Mouse (Mus musculus): ENCODE data around the gene P4hb. TPM values are rescaled to one million over a fixed set of nuclear protein-coding genes. Genes with fewer than 3 reads are reported as not detected.

P4hb gene
- 407 and 486 TPM in 2 replicates for total RNA-seq (2021)
- long read RNA-seq, transcript P4hb-201 (11 exons, 2,861 nt), result major isoform, 3,730 of 3,862 reads
- long read RNA-seq, partial matches to known transcripts, result 53 of 3,862 reads
- long read RNA-seq, other reads (novel, unspliced or antisense), result 79 of 3,862 reads

DNA sequence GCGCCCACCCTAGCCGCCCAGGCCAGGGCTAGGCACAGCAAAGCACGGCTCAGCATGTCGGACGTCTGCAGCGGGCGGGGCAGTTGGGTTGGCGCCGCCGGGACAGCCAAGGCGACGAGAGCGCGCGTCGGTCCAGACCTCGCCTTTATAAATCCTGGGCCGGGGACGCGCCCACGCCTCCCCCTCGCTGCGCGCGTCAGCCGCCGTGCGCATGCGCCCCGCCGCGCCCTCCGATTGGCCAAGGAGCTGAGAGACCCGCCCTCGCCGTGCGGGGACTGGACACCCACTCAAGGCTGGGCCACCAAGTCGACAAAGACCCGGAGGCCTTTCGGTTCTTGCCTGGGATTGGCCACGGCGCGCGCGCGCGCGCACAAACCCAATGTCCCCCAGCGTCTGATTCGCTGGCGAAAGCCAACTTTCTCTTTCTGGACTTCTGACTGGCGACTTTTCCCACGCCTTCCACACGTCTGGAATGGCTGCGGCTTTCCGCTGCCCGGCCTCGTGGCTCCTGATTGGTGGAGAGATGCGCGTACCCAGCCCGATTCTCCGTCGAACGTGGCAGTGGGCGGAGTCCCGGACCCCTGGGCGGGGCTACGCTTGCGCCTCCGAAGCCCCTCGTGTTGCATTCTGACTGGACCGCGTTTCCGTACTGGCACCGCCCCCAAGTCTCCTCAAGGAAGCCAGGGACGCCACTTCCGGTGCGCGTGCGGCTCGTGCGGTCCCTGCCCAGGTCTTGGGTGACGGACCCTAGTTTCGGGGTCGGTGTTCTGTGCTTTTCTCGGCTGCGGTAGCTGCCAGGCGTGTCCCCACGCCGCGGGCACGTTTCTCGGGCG, at the start of gene P4hb:
Gene P4hb (minus strand): TSS at position 502 of the 833 bp plus-strand sequence.
- DNase-seq, result peak; percentile 100

DNA sequence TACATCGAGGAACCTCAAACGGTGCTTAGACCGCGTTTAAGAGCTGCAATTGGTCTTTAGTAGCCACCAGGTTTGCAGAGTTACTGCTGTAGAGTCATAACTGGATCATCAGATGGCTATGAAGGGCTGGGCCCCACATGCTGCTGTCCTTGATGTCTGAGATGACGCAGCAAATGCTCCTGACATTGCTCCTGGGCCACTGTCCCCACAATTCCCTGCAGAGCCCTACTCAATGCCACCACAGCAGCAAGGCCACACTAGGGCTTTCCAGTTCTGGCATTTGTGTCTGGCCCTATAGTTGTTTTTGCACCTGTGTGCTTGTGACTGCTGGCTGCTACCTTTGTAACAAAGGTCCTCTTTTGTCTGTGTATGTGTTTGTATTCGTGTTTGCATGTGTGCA, 49.8 kb upstream of the P4hb start:
- DNase-seq, result peak; percentile 43

DNA sequence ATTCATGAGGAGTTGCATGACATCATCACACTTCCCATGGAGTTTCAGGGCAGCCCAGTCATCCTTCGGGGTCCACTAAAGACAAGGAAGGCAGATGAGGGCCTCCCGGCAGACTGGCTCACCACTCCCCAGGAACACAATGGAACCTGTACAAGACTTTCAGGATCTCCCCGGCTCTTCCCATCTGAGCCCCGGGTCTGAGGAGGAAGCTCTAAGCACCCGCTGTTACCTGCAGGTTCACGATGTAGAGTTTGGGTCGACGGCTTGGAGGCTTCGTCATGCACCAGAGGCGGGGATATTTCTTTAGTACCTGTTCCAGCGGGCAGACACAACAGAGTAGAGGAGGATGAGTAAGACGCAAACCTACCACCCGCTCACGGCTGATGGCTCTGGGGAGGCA, 47.1 kb upstream of the P4hb start:
- no peak for DNase-seq

DNA sequence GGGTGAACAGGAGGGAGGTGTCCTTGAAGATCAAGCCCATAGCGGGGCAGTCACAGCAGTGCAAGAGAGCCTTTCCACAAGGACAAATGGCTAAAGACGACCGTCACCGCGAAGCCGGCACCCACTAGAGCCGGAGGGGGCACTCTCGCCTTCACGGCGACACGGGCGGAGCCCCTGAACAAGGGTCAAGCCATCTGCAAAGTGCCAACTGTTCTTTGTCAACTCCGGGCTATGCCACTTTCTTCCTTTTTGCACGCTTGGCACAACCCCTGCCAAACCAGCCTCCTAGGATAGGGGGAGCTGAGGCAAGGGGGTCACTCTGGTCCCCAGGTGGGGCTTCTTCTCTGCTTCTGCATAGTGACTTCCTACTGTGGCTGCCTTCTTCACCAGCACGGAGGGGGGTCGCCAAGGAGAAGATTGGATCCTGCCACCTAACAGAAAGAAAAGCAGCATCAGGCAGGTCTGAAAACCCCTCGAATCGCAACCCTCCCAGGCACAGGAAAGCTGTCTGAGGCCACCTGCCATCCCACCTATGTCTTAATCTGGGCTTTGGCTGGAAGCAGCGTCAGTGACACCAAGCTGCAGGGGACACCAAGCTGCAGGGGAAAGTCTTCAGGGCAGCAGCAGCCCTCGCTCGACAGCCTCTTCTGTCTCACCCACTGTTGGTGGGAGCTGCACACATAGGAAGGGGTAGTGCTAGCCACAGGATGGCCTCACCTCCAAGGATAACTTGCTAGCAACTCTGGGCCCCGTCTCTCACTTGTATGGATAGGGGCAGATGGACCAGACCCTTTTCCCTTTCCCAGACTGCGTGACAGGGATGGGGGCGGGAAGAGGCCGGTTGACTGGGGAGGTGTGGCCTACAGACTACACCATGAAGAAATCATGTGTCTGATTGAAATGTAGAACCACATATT, 45.8 kb upstream of the P4hb start:
- no peak for DNase-seq

DNA sequence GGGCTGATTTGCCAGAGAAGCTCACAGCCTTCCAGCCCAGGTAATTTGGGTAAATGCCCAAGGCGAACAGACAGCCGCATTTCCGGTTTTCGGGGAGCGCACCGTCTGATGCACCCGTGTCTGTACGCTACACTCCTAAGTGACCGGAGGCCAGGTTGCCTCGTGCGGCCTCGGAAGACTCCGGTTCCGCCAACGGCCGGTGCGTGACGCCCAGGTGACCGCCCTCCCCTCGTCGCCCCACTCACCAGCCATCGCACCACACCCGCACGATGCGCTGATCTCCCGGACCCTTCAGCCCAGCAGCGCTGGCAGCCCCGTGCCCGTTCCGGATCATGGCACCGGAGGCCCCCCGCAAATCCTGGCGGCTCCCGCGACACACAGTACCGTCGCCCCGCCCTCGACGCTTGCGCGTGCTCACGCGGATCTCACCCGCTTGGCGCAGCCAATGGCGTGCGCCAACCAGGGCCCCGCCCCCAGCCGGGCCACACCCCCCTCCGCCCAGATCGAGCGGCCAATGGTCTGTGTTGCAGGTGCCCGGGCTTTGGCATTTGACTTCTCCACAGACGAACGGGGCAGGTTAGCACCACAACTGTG, 44.6 kb upstream of the P4hb start, which contains the start of gene Pcyt2:
Gene Pcyt2 (minus strand): TSS at position 418 of the 594 bp plus-strand sequence.
- peak; percentile 95 for DNase-seq

DNA sequence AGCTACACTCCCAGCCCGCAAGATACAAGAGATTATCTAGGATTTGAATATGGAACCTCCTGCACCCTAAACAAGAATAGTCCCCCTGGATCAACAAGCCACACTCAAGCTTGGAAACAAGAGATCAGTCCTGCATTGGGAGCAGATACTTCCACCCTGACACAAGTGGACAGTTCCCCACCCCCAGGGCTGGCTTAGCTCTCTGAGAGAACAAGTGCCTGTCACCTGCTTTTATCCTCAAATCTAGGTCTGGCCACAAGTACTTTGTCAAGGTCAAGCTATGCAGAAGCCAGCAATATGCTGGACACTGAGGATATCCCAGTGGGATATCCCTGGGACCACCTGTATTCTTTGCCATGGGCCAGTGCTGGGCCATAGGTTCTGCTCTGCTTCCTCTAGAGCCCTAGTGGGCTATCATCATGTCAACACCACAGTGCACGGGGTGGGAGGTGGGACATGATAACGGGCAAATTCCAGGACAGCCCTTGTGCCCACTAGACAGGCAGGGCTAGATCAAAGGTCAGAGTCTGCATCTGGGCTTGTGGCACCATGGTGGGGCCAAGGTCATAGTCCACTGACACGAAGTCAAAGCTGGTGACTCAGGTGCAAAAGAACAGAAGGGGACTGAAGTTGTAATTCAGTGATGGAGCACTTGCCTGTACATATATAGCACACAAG, 43.7 kb upstream of the P4hb start:
- DNase-seq, result no peak

DNA sequence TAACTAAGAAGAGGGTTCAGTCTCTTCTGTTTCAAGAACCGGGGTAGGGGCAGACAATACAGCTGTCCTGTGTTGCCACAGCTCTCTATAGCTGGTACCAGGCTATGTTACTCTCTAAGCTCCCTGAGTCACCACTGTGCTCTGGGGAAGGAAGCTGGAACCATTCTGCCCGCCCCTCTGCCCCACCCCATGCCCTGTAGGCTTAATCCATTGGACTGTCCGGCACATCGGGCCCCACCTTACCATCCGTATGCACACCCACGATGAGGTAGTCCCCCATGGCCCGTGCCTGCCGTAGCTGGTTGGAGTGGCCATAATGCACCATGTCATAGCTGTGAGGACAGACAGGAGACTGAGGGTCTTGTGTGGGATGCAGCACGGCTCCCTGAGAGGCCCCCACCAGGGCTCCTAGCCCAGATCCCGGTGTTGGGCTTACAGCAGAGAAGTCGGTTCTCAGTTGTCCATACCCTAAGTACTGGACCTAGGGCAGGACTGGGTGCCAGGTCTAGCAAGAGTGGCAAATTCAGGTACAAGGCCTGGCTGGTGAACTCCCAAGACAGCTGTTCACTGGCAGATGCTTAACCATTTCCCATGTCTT, 42.7 kb upstream of the P4hb start:
- DNase-seq, result no peak

DNA sequence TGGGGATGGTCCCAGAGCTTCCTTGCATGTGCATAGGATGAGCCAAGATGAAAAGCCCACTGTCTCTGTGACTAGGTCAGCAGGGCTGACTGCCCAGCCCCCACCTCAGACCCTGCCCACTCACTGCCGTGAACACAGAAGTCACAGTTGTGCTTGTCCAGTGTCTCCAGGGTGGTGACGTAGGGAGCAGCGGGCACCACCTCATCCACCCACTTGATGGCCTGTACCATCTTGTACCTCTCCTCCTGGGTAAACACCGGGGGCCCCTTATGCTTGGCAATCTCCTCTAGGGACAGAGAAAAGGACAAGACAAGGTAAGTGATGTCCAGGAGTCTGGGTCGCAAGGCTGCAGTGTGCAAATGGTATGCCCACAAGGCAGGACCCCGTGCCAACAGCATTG, 42.1 kb upstream of the P4hb start:
- no peak for DNase-seq

DNA sequence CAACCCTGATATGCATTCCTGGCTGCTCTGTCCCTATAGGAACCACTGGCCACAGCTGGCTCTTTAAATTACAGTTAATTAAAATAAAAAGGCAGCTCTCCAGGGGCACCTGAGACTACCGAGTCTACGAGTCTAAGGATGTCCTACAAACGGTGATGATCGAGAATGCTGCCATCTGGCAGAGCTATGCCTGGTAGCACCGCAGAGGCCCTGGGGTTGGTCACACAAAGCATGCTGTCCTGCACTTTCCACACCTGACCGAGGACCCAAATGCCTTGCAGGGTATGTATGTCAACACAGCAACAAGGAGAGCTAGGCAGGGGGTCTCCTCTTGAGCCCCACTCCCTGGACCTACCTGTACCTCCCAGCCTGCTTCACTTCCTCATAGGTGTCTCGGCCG, 40.9 kb upstream of the P4hb start:
- DNase-seq, result no peak

DNA sequence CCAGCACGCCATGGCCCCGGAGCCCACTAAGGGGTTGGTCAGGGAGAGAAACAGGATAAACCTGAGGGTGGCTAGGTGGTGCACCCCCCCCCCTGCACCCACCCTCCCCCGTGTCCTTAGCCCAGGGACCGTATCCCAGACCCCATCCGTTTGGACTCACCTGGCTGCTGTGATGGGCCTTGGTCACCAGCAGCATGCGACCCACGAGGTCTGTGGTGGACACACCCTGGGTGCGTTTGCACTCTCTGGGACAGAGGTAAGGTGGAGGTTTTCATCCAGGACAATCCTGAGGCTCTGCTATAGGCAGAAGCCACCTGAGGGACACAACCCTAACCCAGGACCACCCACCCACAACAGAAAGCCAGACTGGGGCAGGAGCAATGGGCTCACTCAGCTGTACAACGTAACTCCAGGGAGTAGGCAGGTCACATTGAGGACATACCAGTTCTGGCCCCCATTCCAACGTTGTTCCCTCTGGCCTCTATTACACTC, 40.5 kb upstream of the P4hb start:
- no peak for DNase-seq

DNA sequence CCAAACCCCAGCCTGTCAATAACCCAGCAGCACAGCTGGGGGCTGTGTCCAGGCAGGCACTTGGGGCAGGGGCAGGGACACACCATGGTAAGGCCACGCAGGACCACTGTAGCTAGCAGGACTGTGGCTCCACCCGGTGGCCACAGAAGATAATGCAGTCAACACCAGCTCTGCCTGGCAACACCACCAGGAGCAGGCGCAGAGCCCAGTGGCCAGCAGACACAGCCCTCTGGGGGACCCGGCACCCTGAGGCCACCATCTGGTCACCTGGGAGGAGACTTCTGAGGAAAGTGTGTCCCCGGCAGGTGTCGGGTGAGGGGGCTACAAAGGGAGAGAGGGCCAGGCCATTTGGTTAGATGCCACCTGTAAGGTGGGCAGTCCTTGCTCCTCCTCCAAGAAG, 39.7 kb upstream of the P4hb start:
- DNase-seq, result peak; percentile 77

DNA sequence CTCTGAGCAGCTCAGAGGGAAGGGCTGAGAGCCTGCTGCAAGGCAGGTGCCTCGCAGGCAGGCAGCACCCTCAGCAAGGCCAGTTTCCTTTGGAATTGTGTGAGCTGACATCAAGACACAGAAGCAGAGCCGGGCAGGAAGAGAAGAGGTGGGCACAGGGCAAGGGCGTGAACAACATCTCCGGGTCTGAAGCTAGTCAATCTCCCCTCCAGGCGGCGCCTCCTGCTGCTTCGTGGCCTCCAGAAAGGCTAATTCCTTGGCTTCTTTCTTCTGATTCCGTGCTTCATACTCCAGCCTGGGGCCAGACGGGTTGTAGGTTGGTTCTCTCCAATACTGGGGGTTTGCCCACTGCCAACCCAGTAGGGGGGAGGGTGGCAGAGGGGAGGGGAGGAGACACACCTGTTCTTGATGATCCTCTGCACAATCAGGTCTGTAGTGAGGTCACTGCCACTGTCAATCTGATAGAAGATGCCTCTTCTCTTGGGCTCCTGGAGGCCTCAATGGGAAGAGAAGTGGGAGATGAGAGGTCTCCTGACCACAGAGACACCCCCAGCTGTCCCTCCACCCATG, 37.5 kb upstream of the P4hb start:
- DNase-seq, result no peak

DNA sequence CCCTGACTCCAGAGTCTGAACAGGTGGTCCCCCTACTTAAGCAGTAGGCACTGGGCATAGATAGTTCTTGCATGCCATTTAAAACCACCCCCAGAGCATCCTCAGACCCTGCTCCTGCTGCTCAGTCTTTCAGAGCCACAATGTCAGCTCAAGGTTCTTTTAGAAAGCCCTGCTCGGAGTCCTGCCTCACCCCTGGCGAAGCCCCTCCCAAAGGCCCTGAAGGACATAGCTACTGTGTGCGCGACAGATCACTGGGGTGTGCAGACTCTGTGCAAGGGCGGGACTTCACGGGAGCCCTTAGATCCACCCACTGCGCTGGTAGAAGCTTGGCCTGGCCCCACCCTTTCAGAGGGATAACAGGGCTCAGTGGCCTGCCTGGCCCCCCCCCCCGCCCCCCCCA, 36.2 kb upstream of the P4hb start:
- peak; percentile 61 for DNase-seq

DNA sequence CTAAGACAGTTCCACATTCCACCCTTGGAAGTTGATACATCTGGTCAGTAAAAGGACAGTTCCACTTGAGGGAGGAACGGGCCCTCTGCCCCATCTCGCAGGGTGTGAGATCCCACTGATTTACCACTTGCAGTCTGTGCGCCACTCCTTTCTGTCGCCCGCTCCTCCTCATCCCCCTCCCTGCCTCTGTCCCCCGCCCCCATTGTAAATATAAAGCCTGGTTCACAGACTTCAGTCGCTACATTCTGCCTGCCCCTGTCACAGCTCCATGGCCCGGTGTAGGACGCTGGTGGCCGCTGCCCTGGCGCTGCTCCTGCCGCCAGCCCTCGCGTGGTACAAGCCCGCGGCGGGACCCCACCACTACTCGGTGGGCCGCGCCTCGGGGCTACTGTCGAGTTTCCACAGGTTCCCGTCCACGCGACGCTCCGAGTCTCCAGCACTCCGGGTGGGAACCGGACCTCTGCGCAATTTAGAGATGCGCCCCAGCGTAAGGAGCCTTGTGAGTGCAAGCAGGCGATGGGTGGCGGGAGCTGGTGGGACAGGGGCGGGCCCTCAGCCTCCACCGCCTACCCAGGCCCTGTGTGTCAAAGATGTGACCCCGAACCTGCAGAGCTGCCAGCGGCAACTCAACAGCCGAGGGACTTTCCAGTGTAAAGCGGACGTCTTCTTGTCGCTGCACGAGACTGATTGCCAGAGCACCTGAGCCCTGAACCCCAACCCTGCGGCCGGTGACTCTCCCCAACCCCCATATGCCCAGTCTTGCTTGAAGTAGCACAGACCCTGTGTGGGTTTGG, 35.4 kb upstream of the P4hb start, which contains the start of gene Npb:
Gene Npb (plus strand): TSS at position 237 of the 794 bp plus-strand sequence.
- DNase-seq, result no peak

DNA sequence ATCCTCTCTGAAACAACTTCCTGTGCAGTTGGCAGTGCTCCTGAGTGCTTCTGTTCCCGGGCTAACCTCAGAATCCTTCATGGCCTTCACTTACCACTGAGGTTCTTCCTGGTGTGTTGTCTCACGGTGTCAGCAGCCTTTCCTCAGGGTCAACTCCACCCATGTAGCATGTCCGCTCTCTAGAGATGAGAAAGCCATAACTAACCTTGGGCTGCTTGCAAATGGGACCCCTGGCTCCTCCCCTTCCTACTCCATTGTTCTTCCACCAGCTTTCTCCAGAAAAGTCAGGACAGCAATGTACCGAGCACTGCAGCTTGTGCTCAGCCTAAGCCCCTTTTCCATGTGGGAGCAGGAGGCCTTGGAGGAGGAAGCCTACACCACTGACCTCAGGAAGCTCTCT, 33.7 kb upstream of the P4hb start:
- DNase-seq, result no peak

DNA sequence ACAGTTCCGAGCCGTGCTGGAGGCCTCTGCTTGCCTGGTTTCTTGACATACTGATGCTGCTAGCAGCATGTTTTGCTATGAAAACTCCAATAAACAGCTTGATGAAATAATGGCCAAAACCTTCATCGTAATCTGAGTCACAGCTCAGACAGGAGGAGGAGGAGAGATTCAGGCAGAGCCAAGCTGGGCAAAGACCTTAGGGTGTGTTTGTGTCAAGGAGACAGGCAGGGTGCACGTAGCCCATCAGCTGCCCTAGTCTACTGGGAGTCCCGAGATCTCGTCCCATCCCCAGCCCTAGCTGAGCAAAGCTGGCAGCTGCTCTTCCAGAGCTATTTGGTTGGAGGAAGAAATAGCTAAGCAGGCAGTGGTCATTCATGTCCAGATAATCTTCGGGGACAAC, 32.6 kb upstream of the P4hb start:
- DNase-seq, result no peak

DNA sequence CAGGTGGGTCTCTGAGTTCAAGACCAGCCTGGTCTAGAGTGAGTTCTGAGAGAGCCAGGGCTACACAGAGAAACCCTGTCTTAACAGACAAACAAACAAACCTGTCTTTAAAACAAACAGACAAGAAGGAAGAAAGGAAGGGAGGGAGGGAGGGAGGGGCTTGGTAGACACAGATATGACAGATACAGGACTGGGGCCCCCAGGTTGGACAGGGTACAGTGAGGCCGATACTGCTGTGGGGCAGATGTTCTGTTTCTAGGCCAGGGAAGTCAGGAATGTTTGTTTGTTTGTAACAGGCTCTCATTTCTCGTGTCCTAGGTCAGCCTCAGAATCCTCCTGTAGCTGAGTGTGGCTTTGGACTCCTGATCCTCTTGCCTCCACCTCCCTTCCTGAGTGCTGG, 30.5 kb upstream of the P4hb start:
- DNase-seq, result no peak

DNA sequence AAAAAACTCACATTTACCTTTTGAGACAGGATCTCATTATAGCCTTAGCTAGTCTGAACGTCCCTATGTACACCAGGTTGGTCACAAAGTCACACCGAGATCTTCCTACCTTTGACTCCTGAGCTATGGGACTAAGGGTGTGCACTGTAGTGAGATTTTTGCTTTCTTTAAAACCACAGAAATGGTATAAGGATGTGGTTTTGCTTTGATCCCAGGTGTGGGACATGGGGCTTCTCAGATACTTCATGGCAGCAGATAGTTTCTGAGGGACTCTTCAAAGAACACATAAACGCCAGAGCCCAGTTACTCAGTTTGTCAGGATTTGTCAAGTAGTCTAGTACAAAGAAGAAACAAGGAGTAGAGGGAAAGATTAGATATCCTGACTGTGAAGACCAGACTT, 27.7 kb upstream of the P4hb start:
- no peak for DNase-seq

DNA sequence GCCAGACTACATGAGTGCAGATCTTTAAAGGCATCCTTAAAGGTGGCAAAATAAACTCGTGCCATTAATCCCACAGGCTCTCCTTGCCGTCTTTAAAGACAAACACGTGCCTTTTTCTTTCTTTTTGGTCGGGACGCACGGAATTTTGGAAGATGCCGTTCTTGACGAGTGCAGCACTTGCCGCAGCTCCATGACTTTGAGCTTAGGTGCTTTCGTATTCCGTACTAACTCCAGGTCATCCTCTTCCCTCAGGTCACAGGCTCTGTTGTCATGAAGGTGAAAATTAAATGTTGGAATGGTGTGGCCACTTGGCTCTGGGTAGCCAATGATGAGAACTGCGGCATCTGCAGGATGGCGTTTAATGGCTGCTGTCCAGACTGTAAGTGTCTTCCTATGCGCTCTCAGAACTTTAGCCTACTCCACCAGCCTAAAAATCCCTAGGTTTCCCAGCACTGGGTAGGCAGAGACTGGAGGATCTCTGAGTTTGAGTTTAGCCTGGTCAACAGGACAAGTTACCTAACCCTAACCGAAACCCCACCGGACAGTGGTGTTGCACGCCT, 26.0 kb upstream of the P4hb start:
- DNase-seq, result no peak

Measured in adrenal gland, postnatal 25 days (tissue).